Mouse (Mus musculus) heart, postnatal 0 days (tissue): ENCODE measurements at regions not wholly inside any gene's neighbourhood (a gene's known extent, or its start where the extent isn't known, plus 50 kb on each side); places are given as distances from the start of the nearest gene placed in this dataset.

Experiments
- ATAC-seq: fragments of 200-750 bp; cut with Nextera tagmentation; 2 replicates; pipeline ENCODE4 v1.8.0; 2017; ENCODE audit warnings: low read depth, moderate number of reproducible peaks, moderate library complexity; ENCODE audit not compliant: insufficient read depth
- DNase-seq: peaks from one replicate; pipeline ENCODE4 v3.0.0-alpha.2; 2016; ENCODE audit warnings: low spot score
- H3K27ac ChIP-seq: fragments of 300-500 bp; sonication (generic); 2 replicates; pipeline ENCODE4 v1.5.1; 2014; ENCODE audit warnings: low read depth, mild to moderate bottlenecking
- H3K27me3 ChIP-seq: fragments of 300-500 bp; sonication (generic); 2 replicates; pipeline ENCODE4 v1.6.1; 2014; ENCODE audit warnings: low read length, mixed read lengths; ENCODE audit not compliant: control insufficient read depth, insufficient read depth
- H3K36me3 ChIP-seq: fragments of 300-500 bp; sonication (generic); replicated peaks from 2 replicates; pipeline ENCODE4 v1.6.1; 2014; ENCODE audit warnings: low read length, mixed read lengths; ENCODE audit not compliant: control insufficient read depth, insufficient read depth
- H3K4me1 ChIP-seq: fragments of 300-500 bp; sonication (generic); 2 replicates; pipeline ENCODE4 v1.6.1; 2014; ENCODE audit warnings: antibody characterized with exemption; ENCODE audit not compliant: control insufficient read depth, insufficient read depth
- H3K4me2 ChIP-seq: fragments of 300-500 bp; sonication (generic); 2 replicates; pipeline ENCODE4 v1.6.1; 2014; ENCODE audit warnings: low read depth, mild to moderate bottlenecking, low read length, moderate library complexity
- H3K4me3 ChIP-seq: fragments of 300-500 bp; sonication (generic); 2 replicates; pipeline ENCODE4 v1.5.1; 2014; ENCODE audit warnings: low read depth, low read length
- H3K9ac ChIP-seq: fragments of 300-500 bp; sonication (generic); replicated peaks from 2 replicates; pipeline ENCODE4 v1.6.1; 2014; ENCODE audit warnings: low read depth, low read length, mixed read lengths
- H3K9me3 ChIP-seq: fragments of 300-500 bp; sonication (generic); replicated peaks from 2 replicates; pipeline ENCODE4 v1.6.1; 2016; ENCODE audit warnings: low read length; ENCODE audit not compliant: control insufficient read depth
- CTCF ChIP-seq: IDR thresholded peaks from 2 replicates; pipeline ENCODE4 v1.5.1; 2016; ENCODE audit warnings: antibody characterized with exemption, control low read depth, low read depth
- EP300 ChIP-seq: IDR thresholded peaks from 2 replicates; pipeline ENCODE4 v1.6.1; 2016; ENCODE audit warnings: antibody characterized with exemption, low read depth
- WGBS: fragments of 180-500 bp; shearing (Covaris S2); extraction: QIAGEN DNeasy Blood & Tissue Kit; methylation state at CpG from one replicate; pipeline ENCODE4 v1.1.7; 2014; 5-methylcytosine and 5-hydroxymethylcytosine counted together

- TF ChIP-seq CTCF (no peak), EP300 (no peak)
- ATAC-seq (no peak), DNase-seq (no peak)
- H3K4me3 ChIP-seq = no peak overlapping the region
- H3K36me3 ChIP-seq = no peaks in the 10 kb centered on the region
- no peaks in the 10 kb centered on the region for H3K27me3 ChIP-seq
- H3K4me2 ChIP-seq = no peak overlapping the region
- no peak overlapping the region for H3K27ac ChIP-seq
- 74% methylated on average over 1 of the region's 1 CpGs for WGBS
- no peaks in the 10 kb centered on the region for H3K9me3 ChIP-seq
- no peak overlapping the region for H3K9ac ChIP-seq
- H3K4me1 ChIP-seq = no peaks in the 10 kb centered on the region
Observed at GRCm38 (mm10) chr8:41818079-41818478, 401.2 kb upstream of the Frg1 start.

- TF ChIP-seq EP300 = no peak
- TF ChIP-seq CTCF = no peak
- H3K9ac ChIP-seq = no peak overlapping the region
- DNase-seq (no peak), ATAC-seq (no peak)
- no peaks in the 10 kb centered on the region for H3K4me1 ChIP-seq
- H3K36me3 ChIP-seq = no peaks in the 10 kb centered on the region
- H3K27me3 ChIP-seq = no peaks in the 10 kb centered on the region
- H3K27ac ChIP-seq = no peak overlapping the region
- no peak overlapping the region for H3K4me2 ChIP-seq
- H3K9me3 ChIP-seq = no peaks in the 10 kb centered on the region
- WGBS = 65% methylated on average over 3 of the region's 3 CpGs
- H3K4me3 ChIP-seq = no peak overlapping the region
Observed at GRCm38 (mm10) chr8:41815272-41815671, 398.4 kb upstream of the Frg1 start.

GRCm38 (mm10) chr8:41795625-41796024 is 378.8 kb upstream of the Frg1 start:
- Histone ChIP-seq H3K36me3 (no peaks in the 10 kb centered on the region), H3K9ac (no peak overlapping the region), H3K4me1 (no peaks in the 10 kb centered on the region), H3K4me2 (no peak overlapping the region), H3K9me3 (no peaks in the 10 kb centered on the region), H3K4me3 (no peak overlapping the region), H3K27ac (no peak overlapping the region), H3K27me3 (no peaks in the 10 kb centered on the region)
- no peak for TF ChIP-seq CTCF
- TF ChIP-seq EP300 = no peak
- DNase-seq = no peak
- WGBS = 53% methylated on average over 2 of the region's 2 CpGs
- ATAC-seq = no peak

GRCm38 (mm10) chr8:41786952-41787861 is 370.3 kb upstream of the Frg1 start:
- 78% methylated on average over 9 of the region's 9 CpGs for WGBS
- H3K27ac ChIP-seq = no peak overlapping the region
- no peaks in the 10 kb centered on the region for H3K9me3 ChIP-seq
- H3K4me3 ChIP-seq = no peak overlapping the region
- TF ChIP-seq EP300 (no peak), CTCF (no peak)
- no peaks in the 10 kb centered on the region for H3K27me3 ChIP-seq
- no peak for ATAC-seq
- DNase-seq = no peak
- H3K4me2 ChIP-seq = no peak overlapping the region
- no peaks in the 10 kb centered on the region for H3K4me1 ChIP-seq
- H3K9ac ChIP-seq = no peak overlapping the region
- H3K36me3 ChIP-seq = no peaks in the 10 kb centered on the region

- H3K27ac ChIP-seq = no peak overlapping the region
- H3K4me3 ChIP-seq = no peak overlapping the region
- no peaks in the 10 kb centered on the region for H3K36me3 ChIP-seq
- ATAC-seq (no peak), DNase-seq (no peak)
- 64% methylated on average over 2 of the region's 2 CpGs for WGBS
- no peaks in the 10 kb centered on the region for H3K9me3 ChIP-seq
- H3K27me3 ChIP-seq = no peaks in the 10 kb centered on the region
- TF ChIP-seq EP300 = no peak
- TF ChIP-seq CTCF = no peak
- H3K4me2 ChIP-seq = no peak overlapping the region
- H3K9ac ChIP-seq = no peak overlapping the region
- H3K4me1 ChIP-seq = no peaks in the 10 kb centered on the region
Observed at GRCm38 (mm10) chr8:41785977-41786376, 369.1 kb upstream of the Frg1 start.

GRCm38 (mm10) chr8:41782837-41783236 is 366.0 kb upstream of the Frg1 start:
- TF ChIP-seq CTCF (no peak), EP300 (no peak)
- no peak for DNase-seq
- Histone ChIP-seq H3K36me3 (no peaks in the 10 kb centered on the region), H3K4me2 (no peak overlapping the region), H3K9me3 (no peaks in the 10 kb centered on the region), H3K27ac (no peak overlapping the region), H3K9ac (no peak overlapping the region), H3K4me1 (no peaks in the 10 kb centered on the region), H3K27me3 (no peaks in the 10 kb centered on the region), H3K4me3 (no peak overlapping the region)
- ATAC-seq = no peak
- WGBS = 35% methylated on average over 1 of the region's 1 CpGs
